Mouse (Mus musculus): Measurements from ENCODE around the gene Nek7.

GRCm38 (mm10) chr1:138550184-138550583 is 69.8 kb downstream of the Nek7 start:
- TF ChIP-seq CTCF (IDR thresholded peaks at IDR 0.05; ENCODE audit: borderline replicate concordance, control insufficient read depth, extremely low read depth, insufficient read depth, low read length, poor library complexity), result no peak
- TF ChIP-seq POLR2A (IDR thresholded peaks at IDR 0.05; ENCODE audit: control insufficient read depth, extremely low read depth, insufficient read depth, low read length, poor library complexity), result no peak

All from thymus, adult 2 months (tissue).